Mouse (Mus musculus) megakaryocyte, adult 5-6 weeks (primary cell): ENCODE measurements at regions not wholly inside any gene's neighbourhood (a gene's known extent, or its start where the extent isn't known, plus 50 kb on each side); places are given as distances from the start of the nearest gene placed in this dataset.
A peak's percentile ranks its signal among the peaks of the same experiment; 100 is the strongest.

Source experiments
- ATAC-seq: 2 replicates; pipeline ENCODE4 v1.8.0; 2016; ENCODE audit warnings: mild to moderate bottlenecking, inconsistent platforms; ENCODE audit not compliant: poor library complexity, severe bottlenecking

- ATAC-seq = no peak
Measured at GRCm38 (mm10) chr13:94707371-94708280, 81.1 kb upstream of the Tbca start.

- ATAC-seq = no peak
Measured at GRCm38 (mm10) chr13:94708786-94709185, 79.9 kb upstream of the Tbca start.

- peak; percentile 46 for ATAC-seq
Measured at GRCm38 (mm10) chr13:94709691-94710573, 78.8 kb upstream of the Tbca start.

- no peak for ATAC-seq
Measured at GRCm38 (mm10) chr13:94710574-94711172, 78.0 kb upstream of the Tbca start.

- 0 out of 2 replicates have a peak, but pooled peaks have one; percentile 48 for ATAC-seq
Measured at GRCm38 (mm10) chr13:94713451-94713850, 75.3 kb upstream of the Tbca start.

- no peak for ATAC-seq
Measured at GRCm38 (mm10) chr13:94721625-94722024, 67.1 kb upstream of the Tbca start.
